Mouse (Mus musculus): ENCODE data around the gene Hist1h3d. TPM values are rescaled to one million over a fixed set of nuclear protein-coding genes. Genes with fewer than 3 reads are reported as not detected.
"Not testable (repeated sequence)": the region's sequence is repeated elsewhere in the genome, so short reads cannot be mapped to it uniquely, and the experiment has no call there.

Hist1h3d gene
- polyA plus RNA-seq, 1 experiment from 2014 or later = 2.6 TPM

- ATAC-seq (replicated peaks; ENCODE audit: low FRiP score, low read depth) (no peak), DNase-seq (ENCODE audit: low spot score) (no peak)
- H3K9ac ChIP-seq (ENCODE audit: low read depth, low read length) = no peak overlapping the region
- H3K9me3 ChIP-seq (replicated peaks; ENCODE audit: low read length) = no peaks in the 10 kb centered on the region
- WGBS = 93% methylated on average over 7 of the region's 7 CpGs
- no peaks in the 10 kb centered on the region for H3K36me3 ChIP-seq (ENCODE audit: insufficient read depth, low read length)
- no peak overlapping the region for H3K27ac ChIP-seq
- TF ChIP-seq CTCF (IDR thresholded peaks at IDR 0.05; ENCODE audit: low read depth) = no peak
- peaks cover 4% of the 10 kb centered on the region; the same call in 1 of the 2 replicates for H3K4me1 ChIP-seq (replicated peaks; ENCODE audit: insufficient read depth, low read length)
- H3K27me3 ChIP-seq (ENCODE audit: insufficient read depth, low read length) = no peaks in the 10 kb centered on the region
- H3K4me3 ChIP-seq (replicated peaks; ENCODE audit: low read depth, low read length) = no peak overlapping the region
- no peak overlapping the region for H3K4me2 ChIP-seq (ENCODE audit: low read length)
Observed at GRCm38 (mm10) chr13:23591206-23591605, 15.6 kb downstream of the Hist1h3d start.

- not testable (repeated sequence) for H3K36me3 ChIP-seq (ENCODE audit: insufficient read depth, low read length); H3K27me3 ChIP-seq (ENCODE audit: insufficient read depth, low read length); H3K27ac ChIP-seq; H3K4me3 ChIP-seq (replicated peaks; ENCODE audit: low read depth, low read length); H3K9ac ChIP-seq (ENCODE audit: low read depth, low read length); H3K4me2 ChIP-seq (ENCODE audit: low read length); DNase-seq (ENCODE audit: low spot score); H3K9me3 ChIP-seq (replicated peaks; ENCODE audit: low read length); H3K4me1 ChIP-seq (replicated peaks; ENCODE audit: insufficient read depth, low read length); ATAC-seq (replicated peaks; ENCODE audit: low FRiP score, low read depth)
- WGBS = 85% methylated on average over 7 of the region's 7 CpGs
Observed at GRCm38 (mm10) chr13:23591886-23592285, 16.3 kb downstream of the Hist1h3d start.

- no peak for ATAC-seq (replicated peaks; ENCODE audit: low FRiP score, low read depth)
- no peak for TF ChIP-seq CTCF (IDR thresholded peaks at IDR 0.05; ENCODE audit: low read depth)
- Histone ChIP-seq H3K4me1 (replicated peaks; ENCODE audit: insufficient read depth, low read length) (peaks cover 4% of the 10 kb centered on the region; the same call in 1 of the 2 replicates), H3K4me3 (replicated peaks; ENCODE audit: low read depth, low read length) (no peak overlapping the region), H3K9me3 (replicated peaks; ENCODE audit: low read length) (no peaks in the 10 kb centered on the region), H3K4me2 (ENCODE audit: low read length) (no peak overlapping the region), H3K27ac (peak overlapping the region; percentile 78), H3K27me3 (ENCODE audit: insufficient read depth, low read length) (no peaks in the 10 kb centered on the region), H3K9ac (ENCODE audit: low read depth, low read length) (no peak overlapping the region; the same call in 1 of the 2 replicates), H3K36me3 (ENCODE audit: insufficient read depth, low read length) (no peaks in the 10 kb centered on the region)
- 49% methylated on average over 7 of the region's 7 CpGs for WGBS
- DNase-seq (ENCODE audit: low spot score) = no peak
Observed at GRCm38 (mm10) chr13:23592614-23593013, 17.1 kb downstream of the Hist1h3d start.

- Histone ChIP-seq H3K4me3 (replicated peaks; ENCODE audit: low read depth, low read length) (no peak overlapping the region), H3K27ac (peak overlapping the region; percentile 78), H3K4me2 (ENCODE audit: low read length) (no peak overlapping the region), H3K9me3 (replicated peaks; ENCODE audit: low read length) (no peaks in the 10 kb centered on the region), H3K36me3 (ENCODE audit: insufficient read depth, low read length) (no peaks in the 10 kb centered on the region), H3K9ac (ENCODE audit: low read depth, low read length) (no peak overlapping the region; the same call in 1 of the 2 replicates), H3K27me3 (ENCODE audit: insufficient read depth, low read length) (no peaks in the 10 kb centered on the region), H3K4me1 (replicated peaks; ENCODE audit: insufficient read depth, low read length) (peaks cover 4% of the 10 kb centered on the region; the same call in 1 of the 2 replicates)
- ATAC-seq (replicated peaks; ENCODE audit: low FRiP score, low read depth) (peak; percentile 43; the same call in 1 of the 2 replicates), DNase-seq (ENCODE audit: low spot score) (peak; percentile 72)
- 49% methylated on average over 5 of the region's 5 CpGs for WGBS
- no peak for TF ChIP-seq CTCF (IDR thresholded peaks at IDR 0.05; ENCODE audit: low read depth)
Observed at GRCm38 (mm10) chr13:23593051-23593770, 17.6 kb downstream of the Hist1h3d start.

GRCm38 (mm10) chr13:23595185-23595584 is 19.6 kb downstream of the Hist1h3d start:
- Histone ChIP-seq H3K36me3 (ENCODE audit: insufficient read depth, low read length) (no peaks in the 10 kb centered on the region), H3K4me1 (replicated peaks; ENCODE audit: insufficient read depth, low read length) (peaks cover 4% of the 10 kb centered on the region; the same call in 1 of the 2 replicates), H3K4me3 (replicated peaks; ENCODE audit: low read depth, low read length) (no peak overlapping the region), H3K4me2 (ENCODE audit: low read length) (no peak overlapping the region), H3K27me3 (ENCODE audit: insufficient read depth, low read length) (no peaks in the 10 kb centered on the region), H3K9ac (ENCODE audit: low read depth, low read length) (no peak overlapping the region), H3K27ac (no peak overlapping the region), H3K9me3 (replicated peaks; ENCODE audit: low read length) (no peaks in the 10 kb centered on the region)
- ATAC-seq (replicated peaks; ENCODE audit: low FRiP score, low read depth) = no peak
- WGBS = 91% methylated on average over 2 of the region's 2 CpGs
- no peak for DNase-seq (ENCODE audit: low spot score)
- TF ChIP-seq CTCF (IDR thresholded peaks at IDR 0.05; ENCODE audit: low read depth) = no peak

GRCm38 (mm10) chr13:23595622-23596372 is 20.2 kb downstream of the Hist1h3d start:
- TF ChIP-seq CTCF (IDR thresholded peaks at IDR 0.05; ENCODE audit: low read depth) = no peak
- no peak overlapping the region for H3K4me2 ChIP-seq (ENCODE audit: low read length)
- no peak overlapping the region for H3K4me3 ChIP-seq (replicated peaks; ENCODE audit: low read depth, low read length)
- DNase-seq (ENCODE audit: low spot score) (no peak), ATAC-seq (replicated peaks; ENCODE audit: low FRiP score, low read depth) (no peak)
- 81% methylated on average over 7 of the region's 7 CpGs for WGBS
- no peak overlapping the region for H3K27ac ChIP-seq
- peaks cover 4% of the 10 kb centered on the region; the same call in 1 of the 2 replicates for H3K4me1 ChIP-seq (replicated peaks; ENCODE audit: insufficient read depth, low read length)
- H3K9ac ChIP-seq (ENCODE audit: low read depth, low read length) = no peak overlapping the region
- no peaks in the 10 kb centered on the region for H3K9me3 ChIP-seq (replicated peaks; ENCODE audit: low read length)
- no peaks in the 10 kb centered on the region for H3K27me3 ChIP-seq (ENCODE audit: insufficient read depth, low read length)
- no peaks in the 10 kb centered on the region for H3K36me3 ChIP-seq (ENCODE audit: insufficient read depth, low read length)

Data from kidney, postnatal 0 days (tissue).